Mouse (Mus musculus): ENCODE results near the gene Klhl34.

DNA sequence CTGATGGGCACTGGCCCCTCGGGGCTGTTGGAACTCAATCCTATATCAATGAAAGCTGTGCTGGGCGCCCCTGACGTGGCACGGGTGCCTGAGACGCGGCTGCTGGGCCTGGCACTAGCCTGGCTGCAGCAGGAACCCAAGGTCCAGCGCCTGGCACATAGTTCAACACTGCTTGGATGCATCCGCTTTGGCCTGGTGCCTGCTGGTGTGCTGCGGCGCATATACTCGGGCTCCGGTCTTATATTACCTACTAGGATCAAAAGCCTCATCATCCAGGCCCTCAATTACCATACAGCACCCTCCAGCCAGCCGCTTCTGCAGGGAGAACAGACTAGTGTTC, 656 bp downstream of the Klhl34 start:
- TF ChIP-seq POLR2A (IDR thresholded peaks at IDR 0.05; ENCODE audit: extremely low read depth, insufficient read depth, low read length): no peak
- TF ChIP-seq CTCF (IDR thresholded peaks at IDR 0.05; ENCODE audit: low read depth, low read length): no peak

Data from liver, adult 2 months (tissue).